Mouse (Mus musculus) heart, postnatal 0 days (tissue): Measurements from ENCODE around the gene Ing4.

Experiments used
- CTCF ChIP-seq: IDR thresholded peaks from 2 replicates; pipeline ENCODE4 v1.5.1; 2016; ENCODE audit warnings: antibody characterized with exemption, control low read depth, low read depth
- EP300 ChIP-seq: IDR thresholded peaks from 2 replicates; pipeline ENCODE4 v1.6.1; 2016; ENCODE audit warnings: antibody characterized with exemption, low read depth

- TF ChIP-seq EP300 (no peak; the same call in 1 of the 2 replicates), CTCF (peak; percentile 31)
These were observed 49.2 kb downstream of the Ing4 start for GRCm38 (mm10) chr6:125088561-125089321.
